Mouse (Mus musculus): ENCODE data around the gene Ppp1r32. TPM values are rescaled to one million over a fixed set of nuclear protein-coding genes. Genes with fewer than 3 reads are reported as not detected.

Ppp1r32 gene
- polyA plus RNA-seq, 1 experiment from 2014 or later: 0.17 TPM

GRCm38 (mm10) chr19:10510759-10511330 lies 28.1 kb upstream of the Ppp1r32 start:
- Histone ChIP-seq H3K9me3 (ENCODE audit: control insufficient read depth, low read depth, low read length) (no peaks in the 10 kb centered on the region), H3K4me1 (ENCODE audit: control insufficient read depth, insufficient read depth, low read length) (no peaks in the 10 kb centered on the region), H3K4me3 (ENCODE audit: low read depth, low read length) (no peak overlapping the region), H3K4me2 (replicated peaks; ENCODE audit: low read depth, low read length) (no peak overlapping the region), H3K27me3 (ENCODE audit: control insufficient read depth, insufficient read depth, low read length) (no peaks in the 10 kb centered on the region), H3K36me3 (ENCODE audit: control insufficient read depth, insufficient read depth, low read length) (peaks cover 9% of the 10 kb centered on the region; the same call in 1 of the 2 replicates), H3K27ac (ENCODE audit: low read length) (no peak overlapping the region), H3K9ac (replicated peaks; ENCODE audit: low read depth, low read length) (no peak overlapping the region)
- WGBS: 75% methylated on average over 6 of the region's 6 CpGs
- no peak for ATAC-seq (ENCODE audit: insufficient number of reproducible peaks, insufficient read depth, low FRiP score, low read depth)

- Histone ChIP-seq H3K27ac (ENCODE audit: low read length) (no peak overlapping the region), H3K27me3 (ENCODE audit: control insufficient read depth, insufficient read depth, low read length) (no peaks in the 10 kb centered on the region), H3K4me1 (ENCODE audit: control insufficient read depth, insufficient read depth, low read length) (no peaks in the 10 kb centered on the region), H3K36me3 (ENCODE audit: control insufficient read depth, insufficient read depth, low read length) (peaks cover 18% of the 10 kb centered on the region), H3K4me2 (replicated peaks; ENCODE audit: low read depth, low read length) (no peak overlapping the region), H3K4me3 (ENCODE audit: low read depth, low read length) (no peak overlapping the region), H3K9ac (replicated peaks; ENCODE audit: low read depth, low read length) (no peak overlapping the region), H3K9me3 (ENCODE audit: control insufficient read depth, low read depth, low read length) (no peaks in the 10 kb centered on the region)
- no peak for ATAC-seq (ENCODE audit: insufficient number of reproducible peaks, insufficient read depth, low FRiP score, low read depth)
- 8% methylated on average over 4 of the region's 4 CpGs for WGBS
Observed at GRCm38 (mm10) chr19:10502571-10502970, 19.8 kb upstream of the Ppp1r32 start.

GRCm38 (mm10) chr19:10500581-10500980 lies 17.9 kb upstream of the Ppp1r32 start:
- Histone ChIP-seq H3K9me3 (ENCODE audit: control insufficient read depth, low read depth, low read length) (no peaks in the 10 kb centered on the region), H3K4me2 (replicated peaks; ENCODE audit: low read depth, low read length) (no peak overlapping the region), H3K27me3 (ENCODE audit: control insufficient read depth, insufficient read depth, low read length) (no peaks in the 10 kb centered on the region), H3K9ac (replicated peaks; ENCODE audit: low read depth, low read length) (no peak overlapping the region), H3K4me3 (ENCODE audit: low read depth, low read length) (no peak overlapping the region), H3K36me3 (ENCODE audit: control insufficient read depth, insufficient read depth, low read length) (peaks cover 15% of the 10 kb centered on the region), H3K27ac (ENCODE audit: low read length) (peak overlapping the region; percentile 44; the same call in 1 of the 2 replicates), H3K4me1 (ENCODE audit: control insufficient read depth, insufficient read depth, low read length) (no peaks in the 10 kb centered on the region)
- peak; percentile 49; the same call in 1 of the 2 replicates for ATAC-seq (ENCODE audit: insufficient number of reproducible peaks, insufficient read depth, low FRiP score, low read depth)
- WGBS: 64% methylated on average over 8 of the region's 8 CpGs

GRCm38 (mm10) chr19:10497512-10498160 lies 14.9 kb upstream of the Ppp1r32 start:
- WGBS: 49% methylated on average over 8 of the region's 8 CpGs
- Histone ChIP-seq H3K9me3 (ENCODE audit: control insufficient read depth, low read depth, low read length) (no peaks in the 10 kb centered on the region), H3K4me3 (ENCODE audit: low read depth, low read length) (no peak overlapping the region), H3K27ac (ENCODE audit: low read length) (no peak overlapping the region), H3K9ac (replicated peaks; ENCODE audit: low read depth, low read length) (no peak overlapping the region), H3K27me3 (ENCODE audit: control insufficient read depth, insufficient read depth, low read length) (no peaks in the 10 kb centered on the region), H3K4me2 (replicated peaks; ENCODE audit: low read depth, low read length) (no peak overlapping the region), H3K4me1 (ENCODE audit: control insufficient read depth, insufficient read depth, low read length) (no peaks in the 10 kb centered on the region; the same call in 1 of the 2 replicates), H3K36me3 (ENCODE audit: control insufficient read depth, insufficient read depth, low read length) (peaks cover 15% of the 10 kb centered on the region)
- ATAC-seq (ENCODE audit: insufficient number of reproducible peaks, insufficient read depth, low FRiP score, low read depth): no peak

GRCm38 (mm10) chr19:10496976-10497375 lies 14.2 kb upstream of the Ppp1r32 start:
- H3K27me3 ChIP-seq (ENCODE audit: control insufficient read depth, insufficient read depth, low read length): no peaks in the 10 kb centered on the region
- H3K4me3 ChIP-seq (ENCODE audit: low read depth, low read length): no peak overlapping the region
- no peak for ATAC-seq (ENCODE audit: insufficient number of reproducible peaks, insufficient read depth, low FRiP score, low read depth)
- peaks cover 5% of the 10 kb centered on the region; the same call in 1 of the 2 replicates for H3K4me1 ChIP-seq (ENCODE audit: control insufficient read depth, insufficient read depth, low read length)
- H3K4me2 ChIP-seq (replicated peaks; ENCODE audit: low read depth, low read length): no peak overlapping the region
- H3K9me3 ChIP-seq (ENCODE audit: control insufficient read depth, low read depth, low read length): no peaks in the 10 kb centered on the region
- H3K36me3 ChIP-seq (ENCODE audit: control insufficient read depth, insufficient read depth, low read length): peaks cover 13% of the 10 kb centered on the region
- WGBS: 55% methylated on average over 2 of the region's 2 CpGs
- H3K27ac ChIP-seq (ENCODE audit: low read length): no peak overlapping the region
- no peak overlapping the region for H3K9ac ChIP-seq (replicated peaks; ENCODE audit: low read depth, low read length)

- Histone ChIP-seq H3K9me3 (ENCODE audit: control insufficient read depth, low read depth, low read length) (no peaks in the 10 kb centered on the region), H3K27ac (ENCODE audit: low read length) (no peak overlapping the region), H3K9ac (replicated peaks; ENCODE audit: low read depth, low read length) (no peak overlapping the region), H3K36me3 (ENCODE audit: control insufficient read depth, insufficient read depth, low read length) (peaks cover 2% of the 10 kb centered on the region), H3K4me1 (ENCODE audit: control insufficient read depth, insufficient read depth, low read length) (peaks cover 5% of the 10 kb centered on the region; the same call in 1 of the 2 replicates), H3K4me3 (ENCODE audit: low read depth, low read length) (no peak overlapping the region), H3K27me3 (ENCODE audit: control insufficient read depth, insufficient read depth, low read length) (no peaks in the 10 kb centered on the region), H3K4me2 (replicated peaks; ENCODE audit: low read depth, low read length) (no peak overlapping the region)
- ATAC-seq (ENCODE audit: insufficient number of reproducible peaks, insufficient read depth, low FRiP score, low read depth): no peak
- 88% methylated on average over 1 of the region's 1 CpGs for WGBS
Observed at GRCm38 (mm10) chr19:10495670-10496069, 12.9 kb upstream of the Ppp1r32 start.

GRCm38 (mm10) chr19:10486264-10486738 lies 3.6 kb upstream of the Ppp1r32 start:
- Histone ChIP-seq H3K9ac (replicated peaks; ENCODE audit: low read depth, low read length) (no peak overlapping the region), H3K4me1 (ENCODE audit: control insufficient read depth, insufficient read depth, low read length) (no peaks in the 10 kb centered on the region), H3K27me3 (ENCODE audit: control insufficient read depth, insufficient read depth, low read length) (no peaks in the 10 kb centered on the region), H3K4me2 (replicated peaks; ENCODE audit: low read depth, low read length) (no peak overlapping the region), H3K9me3 (ENCODE audit: control insufficient read depth, low read depth, low read length) (no peaks in the 10 kb centered on the region), H3K27ac (ENCODE audit: low read length) (no peak overlapping the region), H3K36me3 (ENCODE audit: control insufficient read depth, insufficient read depth, low read length) (no peaks in the 10 kb centered on the region), H3K4me3 (ENCODE audit: low read depth, low read length) (no peak overlapping the region)
- WGBS: 21% methylated on average over 9 of the region's 9 CpGs
- ATAC-seq (ENCODE audit: insufficient number of reproducible peaks, insufficient read depth, low FRiP score, low read depth): peak; percentile 56; the same call in 1 of the 2 replicates

GRCm38 (mm10) chr19:10479541-10479940 lies 3.2 kb downstream of the Ppp1r32 start:
- Histone ChIP-seq H3K27ac (ENCODE audit: low read length) (no peak overlapping the region), H3K4me1 (ENCODE audit: control insufficient read depth, insufficient read depth, low read length) (no peaks in the 10 kb centered on the region), H3K4me2 (replicated peaks; ENCODE audit: low read depth, low read length) (no peak overlapping the region), H3K9ac (replicated peaks; ENCODE audit: low read depth, low read length) (no peak overlapping the region), H3K27me3 (ENCODE audit: control insufficient read depth, insufficient read depth, low read length) (no peaks in the 10 kb centered on the region), H3K9me3 (ENCODE audit: control insufficient read depth, low read depth, low read length) (no peaks in the 10 kb centered on the region), H3K4me3 (ENCODE audit: low read depth, low read length) (no peak overlapping the region), H3K36me3 (ENCODE audit: control insufficient read depth, insufficient read depth, low read length) (no peaks in the 10 kb centered on the region)
- WGBS: 52% methylated on average over 4 of the region's 4 CpGs
- no peak for ATAC-seq (ENCODE audit: insufficient number of reproducible peaks, insufficient read depth, low FRiP score, low read depth)
